Mouse (Mus musculus): ENCODE measurements around the gene Xrn2. TPM values are rescaled to one million over a fixed set of nuclear protein-coding genes. Genes with fewer than 3 reads are reported as not detected.
"Not testable (repeated sequence)": the region's sequence is repeated elsewhere in the genome, so short reads cannot be mapped to it uniquely, and the experiment has no call there.

The Xrn2 gene
- polyA plus RNA-seq, 1 experiment from 2014 or later = 87.5 TPM

GRCm38 (mm10) chr2:147012141-147012622 lies 614 bp upstream of the Xrn2 start:
- Histone ChIP-seq H3K4me3 (peak overlapping the region; percentile 90), H3K4me2 (replicated peaks) (peak overlapping the region; percentile 72), H3K9ac (peak overlapping the region; percentile 91), H3K9me3 (no peaks in the 10 kb centered on the region), H3K27ac (peak overlapping the region; percentile 99), H3K4me1 (peaks cover 18% of the 10 kb centered on the region), H3K27me3 (no peaks in the 10 kb centered on the region), H3K36me3 (peaks cover 8% of the 10 kb centered on the region; the same call in 1 of the 2 replicates)
- no peak for ATAC-seq (ENCODE audit: low FRiP score, low read depth)
- 30% methylated on average over 7 of the region's 7 CpGs for WGBS

DNA sequence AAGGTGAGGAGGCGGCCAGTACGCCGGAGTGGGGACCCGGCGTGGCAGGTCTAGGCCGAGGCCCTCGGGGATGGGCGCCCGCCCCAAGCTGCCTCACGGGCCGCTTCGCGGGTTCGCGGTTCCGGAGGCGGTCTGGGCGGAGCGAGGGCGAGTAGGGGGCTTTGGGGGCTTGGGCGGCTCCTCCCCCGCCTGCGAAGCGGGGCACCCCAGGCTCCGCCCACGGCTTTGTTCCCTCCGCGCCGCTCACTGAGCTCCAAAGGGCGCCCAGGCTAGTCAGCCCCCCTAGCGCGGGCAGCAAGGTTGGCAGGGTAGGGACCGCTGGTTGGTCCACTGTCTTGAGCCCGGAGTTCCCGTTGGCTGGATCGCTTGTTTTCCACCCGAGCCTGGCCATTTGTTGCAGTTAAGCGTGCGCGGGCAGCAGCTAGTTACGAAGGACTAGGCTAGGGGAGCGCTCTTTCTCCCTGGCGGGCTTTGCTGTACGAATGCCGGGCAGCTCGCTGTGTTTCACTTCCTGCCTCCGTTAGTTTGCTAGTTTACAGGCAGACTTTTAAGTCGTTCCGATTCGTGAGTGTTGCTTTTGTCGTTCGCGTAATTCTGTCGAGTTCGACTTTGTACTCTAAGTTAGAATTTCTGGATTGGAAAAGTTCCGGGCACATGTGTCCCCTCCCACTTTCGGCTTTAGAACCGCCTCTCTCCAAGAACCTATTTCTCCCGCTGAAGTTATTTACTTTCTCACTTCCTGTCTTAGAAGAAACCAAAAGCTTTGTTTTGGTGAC lies 586 bp downstream of the Xrn2 start:
- WGBS = under 1% methylated on average over 58 of the region's 59 CpGs
- peak; percentile 92 for ATAC-seq (ENCODE audit: low FRiP score, low read depth)
- Histone ChIP-seq H3K27me3 (no peaks in the 10 kb centered on the region), H3K27ac (peak overlapping the region; percentile 99), H3K4me3 (peak overlapping the region; percentile 90), H3K4me1 (peaks cover 18% of the 10 kb centered on the region), H3K36me3 (peaks cover 8% of the 10 kb centered on the region; the same call in 1 of the 2 replicates), H3K9me3 (no peaks in the 10 kb centered on the region), H3K9ac (peak overlapping the region; percentile 91), H3K4me2 (replicated peaks) (peak overlapping the region; percentile 72)

DNA sequence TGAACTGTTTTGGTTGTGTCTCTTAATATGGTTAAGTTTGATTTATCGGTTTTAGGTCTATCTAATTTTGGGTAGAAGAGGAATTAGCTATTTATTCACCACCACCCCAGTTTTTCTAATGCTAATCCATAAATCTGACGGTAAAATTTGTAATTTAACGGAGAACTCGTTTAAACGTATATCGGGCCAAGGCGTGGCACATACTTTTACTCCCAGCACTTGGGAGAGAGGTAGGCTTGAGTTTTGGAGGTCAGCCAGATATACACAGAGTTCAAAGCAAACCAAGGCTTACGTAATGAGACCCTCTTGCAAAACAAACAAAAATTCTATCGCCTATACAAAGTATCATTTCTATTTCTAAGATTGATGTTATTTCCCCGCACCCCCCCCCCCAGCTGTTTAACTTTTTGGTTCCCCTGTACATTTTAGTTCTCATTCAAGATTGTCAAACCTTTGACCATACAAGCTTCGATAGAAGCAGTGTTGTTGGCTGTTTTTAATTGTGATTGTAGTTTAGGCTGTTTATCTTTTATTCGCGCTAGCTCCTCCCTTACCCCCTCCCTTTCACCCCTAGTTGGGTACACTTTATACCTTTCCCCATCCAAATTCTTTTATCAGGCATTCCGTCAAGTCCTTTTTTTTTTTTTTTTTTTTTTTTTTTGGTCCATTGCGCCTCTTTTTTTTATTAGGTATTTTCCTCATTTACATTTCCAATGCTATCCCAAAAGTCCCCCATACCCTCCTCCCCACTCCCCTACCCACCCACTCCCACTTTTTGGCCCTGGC lies 1.5 kb downstream of the Xrn2 start:
- H3K4me2 ChIP-seq (replicated peaks) = peak overlapping the region; percentile 72
- no peaks in the 10 kb centered on the region for H3K27me3 ChIP-seq
- peak overlapping the region; percentile 90 for H3K4me3 ChIP-seq
- peak overlapping the region; percentile 91 for H3K9ac ChIP-seq
- peaks cover 8% of the 10 kb centered on the region; the same call in 1 of the 2 replicates for H3K36me3 ChIP-seq
- H3K4me1 ChIP-seq = peaks cover 18% of the 10 kb centered on the region
- ATAC-seq (ENCODE audit: low FRiP score, low read depth) = no peak
- no peaks in the 10 kb centered on the region for H3K9me3 ChIP-seq
- 24% methylated on average over 15 of the region's 15 CpGs for WGBS
- peak overlapping the region; percentile 99 for H3K27ac ChIP-seq

DNA sequence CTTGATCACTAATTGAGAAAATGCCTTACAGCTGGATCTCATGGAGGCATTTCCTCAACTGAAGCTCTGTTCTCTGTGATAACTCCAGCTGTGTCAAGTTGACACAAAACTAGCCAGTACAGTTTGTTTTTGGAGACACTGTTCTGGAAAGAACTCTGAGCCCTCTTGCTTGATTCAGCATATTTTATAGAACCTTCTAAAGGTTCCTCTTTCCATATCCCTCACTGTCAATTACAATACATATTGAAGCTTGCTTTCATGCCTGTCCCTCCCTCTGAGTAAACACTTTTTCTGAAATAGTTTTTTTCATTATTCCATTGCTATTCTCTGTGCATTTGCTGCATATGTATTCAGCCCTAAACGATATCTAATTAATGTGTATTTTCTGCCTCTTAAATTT lies 9.2 kb downstream of the Xrn2 start:
- not testable (repeated sequence) for H3K4me3 ChIP-seq; ATAC-seq (ENCODE audit: low FRiP score, low read depth); H3K9ac ChIP-seq; H3K4me1 ChIP-seq; H3K27me3 ChIP-seq; H3K27ac ChIP-seq; H3K4me2 ChIP-seq (replicated peaks); H3K9me3 ChIP-seq; H3K36me3 ChIP-seq
- 92% methylated on average over 1 of the region's 1 CpGs for WGBS

GRCm38 (mm10) chr2:147023067-147023466 lies 10.3 kb downstream of the Xrn2 start:
- Histone ChIP-seq H3K4me3 (no peak overlapping the region), H3K4me1 (no peaks in the 10 kb centered on the region), H3K27ac (no peak overlapping the region), H3K27me3 (no peaks in the 10 kb centered on the region), H3K4me2 (replicated peaks) (no peak overlapping the region), H3K36me3 (peaks cover 18% of the 10 kb centered on the region), H3K9me3 (no peaks in the 10 kb centered on the region), H3K9ac (no peak overlapping the region)
- no peak for ATAC-seq (ENCODE audit: low FRiP score, low read depth)
- 94% methylated on average over 5 of the region's 5 CpGs for WGBS

- WGBS = 80% methylated on average over 4 of the region's 4 CpGs
- ATAC-seq (ENCODE audit: low FRiP score, low read depth) = no peak
- Histone ChIP-seq H3K9ac (no peak overlapping the region), H3K4me3 (no peak overlapping the region), H3K27ac (no peak overlapping the region), H3K4me2 (replicated peaks) (no peak overlapping the region), H3K36me3 (peaks cover 19% of the 10 kb centered on the region), H3K9me3 (no peaks in the 10 kb centered on the region), H3K27me3 (no peaks in the 10 kb centered on the region), H3K4me1 (no peaks in the 10 kb centered on the region)
These were observed 10.8 kb downstream of the Xrn2 start for GRCm38 (mm10) chr2:147023560-147023959.

- 40% methylated on average over 2 of the region's 2 CpGs for WGBS
These were observed 20.3 kb downstream of the Xrn2 start for GRCm38 (mm10) chr2:147033065-147033464.

DNA sequence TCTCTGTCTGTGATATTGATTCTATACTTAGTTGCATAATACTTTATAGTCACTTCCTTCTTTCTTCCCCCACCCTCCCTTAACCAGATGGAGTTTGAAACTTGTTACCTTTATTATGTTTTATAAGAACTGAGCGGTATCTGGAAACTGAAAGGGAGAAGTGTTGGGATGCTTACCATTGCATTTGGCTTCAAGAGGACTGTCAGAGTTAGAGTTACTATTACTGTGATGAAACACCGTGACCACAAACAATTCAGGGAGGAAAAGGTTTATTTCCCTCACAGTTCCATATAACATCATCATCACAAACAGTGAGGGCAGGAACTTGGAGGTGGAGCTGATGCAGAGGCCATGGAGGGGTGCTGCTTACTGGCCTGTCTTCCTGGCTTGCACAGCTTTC lies 23.1 kb downstream of the Xrn2 start:
- Histone ChIP-seq H3K27ac (no peak overlapping the region), H3K4me2 (replicated peaks) (no peak overlapping the region), H3K4me3 (no peak overlapping the region), H3K27me3 (no peaks in the 10 kb centered on the region), H3K4me1 (no peaks in the 10 kb centered on the region), H3K9ac (no peak overlapping the region), H3K36me3 (peaks cover 54% of the 10 kb centered on the region), H3K9me3 (no peaks in the 10 kb centered on the region)
- 97% methylated on average over 2 of the region's 2 CpGs for WGBS
- no peak for ATAC-seq (ENCODE audit: low FRiP score, low read depth)

More at GRCm38 (mm10) chr2:147033065-147033464, 20.3 kb downstream of the Xrn2 start:
- Histone ChIP-seq H3K36me3 (peaks cover 65% of the 10 kb centered on the region), H3K9ac (no peak overlapping the region), H3K27ac (no peak overlapping the region), H3K4me1 (no peaks in the 10 kb centered on the region), H3K4me2 (replicated peaks) (no peak overlapping the region), H3K27me3 (no peaks in the 10 kb centered on the region), H3K4me3 (no peak overlapping the region), H3K9me3 (no peaks in the 10 kb centered on the region)
- no peak for ATAC-seq (ENCODE audit: low FRiP score, low read depth)

DNA sequence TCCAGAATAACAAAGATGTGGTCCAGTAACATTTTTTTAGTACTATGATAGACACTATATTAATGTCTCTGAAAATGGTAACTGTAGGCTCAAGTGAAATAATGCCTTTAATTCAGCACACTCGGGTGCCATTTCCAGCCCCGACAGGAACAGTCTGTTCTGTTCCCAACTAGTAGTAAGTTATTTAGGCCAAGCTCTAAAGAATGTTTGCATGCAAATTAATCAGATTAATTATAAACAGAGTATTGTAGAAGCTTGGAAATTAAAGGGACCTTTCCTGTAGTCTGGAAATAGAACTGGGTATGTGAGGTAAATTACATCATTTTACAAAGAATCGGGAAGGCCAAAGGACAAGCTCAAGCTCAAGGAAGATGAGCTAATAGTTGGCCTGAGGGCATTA lies 34.3 kb downstream of the Xrn2 start:
- H3K4me2 ChIP-seq (replicated peaks) = no peak overlapping the region
- no peak overlapping the region for H3K27ac ChIP-seq
- H3K4me3 ChIP-seq = no peak overlapping the region
- no peaks in the 10 kb centered on the region for H3K27me3 ChIP-seq
- no peak for ATAC-seq (ENCODE audit: low FRiP score, low read depth)
- H3K4me1 ChIP-seq = no peaks in the 10 kb centered on the region
- H3K9ac ChIP-seq = no peak overlapping the region
- WGBS = 95% methylated on average over 3 of the region's 3 CpGs
- H3K36me3 ChIP-seq = peaks cover 55% of the 10 kb centered on the region
- H3K9me3 ChIP-seq = no peaks in the 10 kb centered on the region

- Histone ChIP-seq H3K9me3 (no peaks in the 10 kb centered on the region), H3K4me1 (no peaks in the 10 kb centered on the region), H3K4me2 (replicated peaks) (no peak overlapping the region), H3K9ac (no peak overlapping the region), H3K36me3 (peaks cover 49% of the 10 kb centered on the region), H3K4me3 (no peak overlapping the region), H3K27ac (no peak overlapping the region), H3K27me3 (no peaks in the 10 kb centered on the region)
- no peak for ATAC-seq (ENCODE audit: low FRiP score, low read depth)
- 82% methylated on average over 2 of the region's 2 CpGs for WGBS
These were observed 40.6 kb downstream of the Xrn2 start for GRCm38 (mm10) chr2:147053229-147053892.

DNA sequence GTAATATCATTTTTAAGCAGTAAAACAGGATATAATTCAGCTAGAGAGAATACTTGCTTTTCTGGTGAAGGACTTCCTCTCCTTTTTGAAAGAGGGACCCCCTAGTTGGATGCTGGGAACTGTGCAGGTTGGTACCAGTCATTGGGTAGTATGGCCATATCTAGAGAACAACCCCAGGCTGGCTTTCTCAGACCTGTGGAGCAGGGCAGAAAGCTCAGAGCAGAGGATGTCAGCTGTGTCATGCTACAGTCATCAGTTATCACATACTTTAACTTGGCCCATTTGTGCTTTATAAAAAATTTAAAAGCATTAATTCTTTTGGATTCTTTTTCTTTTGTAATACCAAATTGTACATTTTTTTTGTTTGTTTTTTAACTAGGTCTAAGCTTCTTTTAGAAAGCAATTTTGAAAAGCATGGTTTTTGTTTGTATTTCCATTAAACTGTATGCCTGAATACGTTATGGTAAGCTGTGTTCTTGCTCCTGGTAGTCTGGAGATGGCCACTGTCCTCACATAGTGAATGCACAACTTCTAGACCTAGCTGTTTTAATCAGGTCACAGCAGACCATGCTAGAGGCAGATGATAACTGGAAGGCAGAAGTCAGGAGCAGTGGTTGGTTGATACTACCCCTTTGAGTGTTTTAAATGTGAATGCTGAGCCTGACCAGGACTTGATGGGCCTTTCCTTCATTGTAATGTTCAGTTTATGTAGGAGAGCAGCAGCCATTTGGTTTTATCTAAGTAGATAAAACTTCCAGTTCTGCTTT lies 54.9 kb downstream of the Xrn2 start:
- no peak for ATAC-seq (ENCODE audit: low FRiP score, low read depth)
- H3K36me3 ChIP-seq = peaks cover 54% of the 10 kb centered on the region

More for the DNA sequence above, 54.9 kb downstream of the Xrn2 start:
- Histone ChIP-seq H3K4me2 (replicated peaks) (no peak overlapping the region), H3K27ac (no peak overlapping the region), H3K9me3 (no peaks in the 10 kb centered on the region), H3K27me3 (no peaks in the 10 kb centered on the region), H3K4me1 (no peaks in the 10 kb centered on the region), H3K4me3 (no peak overlapping the region), H3K9ac (no peak overlapping the region)
- WGBS = 85% methylated on average over 1 of the region's 1 CpGs

Measured in limb, embryonic 13.5 days (tissue).